Mouse (Mus musculus) CD4-positive helper T cell, adult 2 months (primary cell): ENCODE data around the gene Ripply3.
"Not testable (repeated sequence)": the region's sequence is repeated elsewhere in the genome, so short reads cannot be mapped to it uniquely, and the experiment has no call there.

Experiments
- DNase-seq: peaks from one replicate; pipeline ENCODE4 v3.0.0-alpha.2; 2012; ENCODE audit warnings: low read depth, missing footprints, low spot score

The Ripply3 gene

DNA sequence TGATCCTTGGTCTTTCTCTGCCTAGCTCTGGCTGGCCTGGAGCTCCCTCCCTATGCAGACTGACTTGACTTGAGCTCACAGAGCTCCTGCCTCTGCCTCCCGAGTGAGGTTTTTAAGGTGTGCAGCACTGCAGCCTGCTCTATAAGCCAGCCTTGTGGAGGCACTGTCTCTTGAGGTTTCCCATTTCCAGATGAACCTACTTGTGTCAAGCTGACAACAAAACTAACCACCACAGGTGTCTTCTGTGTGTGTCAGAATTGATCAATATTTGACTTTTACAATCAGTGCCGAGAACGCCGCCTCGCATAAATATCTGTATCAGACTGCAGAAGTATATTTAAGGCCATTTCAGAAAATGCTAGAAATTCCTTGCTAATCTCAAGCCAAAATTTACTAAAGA lies 13.6 kb upstream of the Ripply3 start:
- no peak for DNase-seq

DNA sequence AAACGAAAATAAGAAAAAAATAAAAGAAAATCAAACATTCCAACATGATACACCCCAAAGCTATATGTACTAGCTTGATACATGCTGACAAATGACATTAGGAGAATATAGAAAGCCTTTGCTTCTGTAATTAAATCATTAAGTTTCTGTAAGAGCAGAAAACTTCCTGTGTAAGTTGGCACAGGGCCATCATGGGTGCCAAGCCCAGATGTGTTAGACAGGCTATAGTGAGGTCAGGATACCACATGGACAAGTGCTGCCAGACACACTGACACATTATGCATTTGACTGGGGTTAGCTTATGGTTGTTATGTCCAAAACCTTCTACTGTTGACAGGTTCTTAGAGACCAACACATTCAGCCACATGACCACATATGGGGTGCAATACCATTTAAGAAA lies 13.0 kb upstream of the Ripply3 start:
- peak; percentile 20 for DNase-seq

DNA sequence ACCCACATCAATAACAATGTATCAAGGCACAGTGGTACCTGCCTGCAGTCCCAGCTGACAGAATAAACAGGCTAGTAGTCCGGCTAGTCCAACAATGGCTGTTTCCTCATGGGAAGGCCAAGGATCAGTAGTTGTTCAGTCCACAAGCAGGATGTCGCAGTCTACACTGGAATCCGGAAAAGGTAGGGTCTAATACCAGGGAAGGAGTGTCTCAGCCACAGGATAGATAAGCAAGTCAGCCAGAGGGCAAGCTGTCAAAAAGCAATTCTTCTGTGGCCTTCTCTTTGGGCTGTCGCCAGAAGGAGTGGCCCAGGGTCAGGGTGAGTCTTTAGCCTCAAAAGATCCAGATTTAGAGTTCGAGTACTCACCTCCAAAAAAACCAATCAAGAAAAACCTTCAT lies 10.5 kb upstream of the Ripply3 start:
- DNase-seq = no peak

GRCm38 (mm10) chr16:94320223-94320622 lies 8.0 kb upstream of the Ripply3 start:
- no peak for DNase-seq

DNA sequence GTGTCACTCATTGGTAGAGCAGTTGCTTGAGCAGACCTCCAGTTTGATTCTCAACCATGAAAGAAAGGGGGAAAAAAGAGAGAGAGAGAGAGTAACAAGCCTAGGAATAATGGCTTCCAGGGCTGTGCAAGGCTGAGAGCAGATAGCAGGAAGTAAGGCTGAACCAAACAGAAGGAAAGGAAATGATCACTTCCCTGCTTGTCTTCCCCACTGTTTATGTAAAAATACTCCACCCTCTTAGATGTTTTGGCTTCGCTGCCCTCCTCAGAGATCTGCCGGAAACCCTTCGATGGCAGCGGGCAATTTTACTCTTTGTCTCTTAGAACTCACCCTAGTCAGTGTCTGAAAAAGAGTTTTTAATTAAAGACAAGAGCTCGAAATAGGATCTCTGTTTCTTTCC lies 4.5 kb upstream of the Ripply3 start:
- no peak for DNase-seq

DNA sequence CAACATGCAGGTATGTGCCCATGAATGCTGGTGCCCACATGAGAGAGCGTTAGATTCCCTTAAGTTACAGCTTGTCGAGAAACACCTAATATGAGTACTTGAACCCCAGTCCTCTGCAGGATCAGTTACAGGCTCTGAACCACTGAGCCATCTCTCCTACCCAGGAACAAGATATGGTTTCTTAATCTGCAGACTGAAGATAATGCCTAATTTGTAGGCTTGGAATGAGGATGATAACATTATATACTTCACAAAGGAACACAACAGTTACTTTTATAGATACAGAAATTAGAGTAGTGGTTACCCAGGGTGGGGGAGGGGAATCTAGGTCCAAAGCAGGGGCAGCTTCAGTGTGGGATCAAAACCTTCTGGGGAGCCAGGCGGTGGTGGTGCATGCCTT lies 2.2 kb upstream of the Ripply3 start:
- no peak for DNase-seq

DNA sequence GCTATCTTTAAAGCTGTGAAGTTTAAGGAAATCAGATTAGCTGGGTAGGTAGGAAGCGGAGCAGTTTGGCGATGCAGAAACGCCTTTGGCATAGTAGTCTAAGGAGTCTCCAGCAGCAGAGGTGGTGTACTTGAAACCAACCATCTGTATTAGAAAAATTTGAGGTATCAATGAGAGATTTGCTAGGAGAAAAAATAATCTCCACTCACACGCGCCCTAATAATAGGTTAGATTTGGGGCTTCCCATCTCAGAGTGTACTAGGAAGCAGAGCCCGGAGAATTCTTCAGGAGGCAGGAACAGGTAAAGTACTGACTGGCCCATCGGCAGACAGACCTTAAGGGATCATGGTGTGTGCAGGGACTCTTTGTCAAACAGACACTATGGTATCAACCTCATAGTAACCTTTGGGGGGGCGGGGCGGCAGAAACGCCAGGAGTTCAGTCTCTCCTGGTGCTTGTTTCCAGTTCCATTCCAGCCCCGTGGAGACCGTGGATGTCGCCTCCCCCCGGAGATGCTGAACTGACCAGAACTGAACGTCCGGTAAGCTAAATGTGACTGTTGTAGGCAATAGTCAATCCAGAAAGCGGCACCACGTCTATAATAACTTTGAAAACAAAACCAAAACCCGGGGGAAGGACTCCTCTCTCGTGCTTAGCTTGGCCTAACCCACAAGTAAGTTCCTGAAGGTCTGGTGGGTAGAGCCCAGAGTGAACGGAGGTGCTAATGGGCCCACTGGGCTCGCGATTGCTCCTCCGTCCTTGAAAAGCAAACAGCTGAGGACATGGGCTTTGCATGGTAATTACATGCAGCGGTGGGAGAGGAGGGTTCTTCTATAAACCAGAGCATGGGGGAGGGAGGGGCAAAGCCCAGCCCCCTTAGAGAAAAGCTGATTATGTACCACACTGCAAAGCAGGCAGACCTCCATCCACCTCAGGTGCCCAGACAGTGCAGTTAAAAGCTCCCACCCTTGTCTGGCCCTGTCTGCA lies 954 bp downstream of the Ripply3 start:
- DNase-seq = peak; percentile 29

- no peak for DNase-seq
Measured at GRCm38 (mm10) chr16:94330429-94330828, 2.2 kb downstream of the Ripply3 start.

- no peak for DNase-seq
Measured at GRCm38 (mm10) chr16:94331233-94331885, 3.1 kb downstream of the Ripply3 start.

- peak; percentile 64 for DNase-seq
Measured at GRCm38 (mm10) chr16:94331886-94332252, 3.6 kb downstream of the Ripply3 start.

DNA sequence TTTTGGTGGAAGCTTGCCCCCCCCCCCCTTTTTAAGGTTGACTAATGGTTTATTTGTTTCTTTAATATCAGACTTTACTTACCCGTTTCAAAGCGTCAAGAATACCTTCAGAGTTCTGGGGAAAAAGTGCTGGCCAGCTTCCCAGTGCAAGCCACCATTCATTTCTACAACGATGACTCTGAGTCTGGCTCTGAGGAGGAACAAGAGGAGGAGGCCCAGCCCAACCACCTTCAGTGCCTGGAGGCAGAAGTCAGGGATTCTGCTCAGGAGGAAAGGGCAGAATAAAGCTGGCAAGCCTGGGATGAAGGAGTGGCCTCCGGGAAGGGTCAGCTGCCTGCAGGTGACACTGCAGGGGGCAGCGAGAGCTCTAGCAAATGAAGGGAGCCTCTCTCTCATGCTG lies 7.4 kb downstream of the Ripply3 start:
- no peak for DNase-seq

GRCm38 (mm10) chr16:94339164-94340160 lies 11.2 kb downstream of the Ripply3 start:
- not testable (repeated sequence) for DNase-seq

DNA sequence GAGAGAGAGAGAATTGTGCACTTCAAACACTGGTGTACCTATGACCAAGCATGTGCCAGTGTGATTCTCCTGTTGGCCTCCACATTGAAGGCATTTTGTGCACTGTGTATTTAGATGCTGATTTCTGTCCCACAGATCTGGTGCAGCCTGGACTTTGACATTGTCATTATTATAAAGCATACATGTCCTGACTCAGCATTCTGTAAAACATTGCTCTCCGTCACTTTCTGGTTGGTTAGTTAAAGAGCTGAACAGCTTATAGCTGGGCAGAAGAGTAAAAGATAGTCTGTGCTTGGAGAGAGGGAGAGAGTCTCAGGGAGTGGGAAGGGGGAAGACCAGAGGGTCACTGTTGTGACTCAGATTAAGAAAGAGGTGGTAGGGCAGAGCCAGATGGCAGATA lies 17.5 kb downstream of the Ripply3 start:
- DNase-seq = no peak

DNA sequence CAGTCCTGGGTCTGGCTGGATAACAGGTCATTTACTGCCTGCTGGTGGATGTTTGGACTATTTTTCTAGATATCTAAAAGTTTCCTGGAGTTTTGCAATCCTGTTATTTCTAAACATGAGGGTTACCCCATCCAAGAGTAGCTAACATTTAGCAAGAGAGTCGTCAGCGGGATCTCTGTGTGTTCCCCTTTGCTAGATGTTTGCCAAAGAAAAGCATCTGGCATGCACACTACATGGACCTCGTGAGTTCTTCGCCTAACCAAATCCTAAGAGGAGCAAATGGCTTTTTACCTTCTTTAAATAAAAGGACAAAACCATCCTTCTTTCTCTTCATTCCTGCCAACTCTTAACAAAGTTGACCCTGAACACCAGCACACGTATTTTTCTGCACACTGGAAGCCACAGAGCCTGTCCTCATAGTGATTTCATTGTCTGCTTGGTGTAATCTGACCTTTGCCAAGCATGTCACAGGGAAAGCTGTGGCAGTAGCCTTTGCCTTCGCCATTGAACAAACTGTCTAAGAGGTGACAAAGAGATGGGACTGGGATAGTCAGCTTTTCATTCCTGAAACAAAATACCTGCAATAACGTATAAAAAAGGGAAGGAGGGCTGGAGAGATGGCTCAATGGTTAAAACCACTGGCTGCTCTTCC lies 19.0 kb downstream of the Ripply3 start:
- no peak for DNase-seq

DNA sequence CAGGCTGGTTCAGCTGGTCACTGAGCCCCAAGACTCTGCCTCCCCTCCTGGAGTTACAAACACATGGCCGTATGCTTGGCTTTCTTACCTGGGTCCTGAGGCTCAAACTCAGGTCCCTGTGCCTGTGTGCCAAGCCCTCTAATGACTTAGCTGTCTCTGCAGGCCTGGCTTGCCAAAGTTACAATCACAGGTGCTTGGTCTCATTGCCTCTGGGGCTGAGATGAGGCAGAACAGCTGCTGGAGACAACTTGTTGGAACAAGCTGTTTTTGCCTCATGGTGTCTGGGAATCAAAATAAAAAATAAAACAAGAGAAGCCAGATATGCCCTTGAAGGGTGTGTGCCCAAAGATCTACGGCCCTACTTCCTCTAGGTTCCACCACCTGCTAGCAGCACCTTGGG lies 20.6 kb downstream of the Ripply3 start:
- no peak for DNase-seq

- no peak for DNase-seq
Measured at GRCm38 (mm10) chr16:94349588-94350286, 21.5 kb downstream of the Ripply3 start.

DNA sequence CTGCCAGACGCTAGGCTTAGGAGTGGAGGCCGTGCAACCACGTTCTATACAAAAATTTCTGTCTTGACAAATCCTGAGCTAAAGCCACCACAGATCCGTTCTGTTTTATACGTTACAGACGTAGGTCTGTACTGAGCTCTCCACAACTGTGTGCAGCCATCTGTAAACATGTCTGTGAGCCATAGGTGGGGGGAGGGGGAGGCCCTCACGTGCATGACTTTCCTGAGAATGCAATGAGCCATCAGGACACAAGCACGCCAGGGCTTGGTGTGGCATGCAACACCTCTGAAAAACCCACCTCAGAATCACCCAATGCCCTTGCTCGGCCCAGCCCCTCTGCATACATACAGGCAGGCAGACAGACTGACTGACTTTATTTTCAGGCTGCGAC lies 22.1 kb downstream of the Ripply3 start:
- no peak for DNase-seq

DNA sequence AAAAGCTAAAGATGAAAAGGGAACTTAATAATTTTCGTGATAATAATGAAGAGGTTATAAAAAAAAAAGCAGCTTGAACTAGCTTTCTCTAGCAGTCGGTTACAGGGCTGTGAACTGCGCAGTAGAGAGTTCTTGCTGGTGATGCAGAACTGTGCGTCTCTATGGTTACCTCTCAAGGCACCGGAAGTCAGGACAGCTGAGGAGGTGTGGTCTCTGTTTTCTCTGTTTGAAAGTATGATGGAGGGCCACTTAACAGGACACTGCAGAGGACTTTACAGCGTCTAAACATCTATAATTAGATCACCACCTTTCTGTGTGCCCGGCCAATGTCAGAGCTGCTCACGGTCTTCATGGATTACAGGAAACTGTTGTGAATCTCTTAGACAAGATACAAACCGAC lies 26.2 kb downstream of the Ripply3 start:
- peak; percentile 76 for DNase-seq

GRCm38 (mm10) chr16:94356046-94356445 lies 27.8 kb downstream of the Ripply3 start:
- no peak for DNase-seq

- DNase-seq = no peak
Measured at GRCm38 (mm10) chr16:94356776-94357494, 28.7 kb downstream of the Ripply3 start.
